ENCODE assay signal across 7 mouse cellular contexts in the genomic region with DNA sequence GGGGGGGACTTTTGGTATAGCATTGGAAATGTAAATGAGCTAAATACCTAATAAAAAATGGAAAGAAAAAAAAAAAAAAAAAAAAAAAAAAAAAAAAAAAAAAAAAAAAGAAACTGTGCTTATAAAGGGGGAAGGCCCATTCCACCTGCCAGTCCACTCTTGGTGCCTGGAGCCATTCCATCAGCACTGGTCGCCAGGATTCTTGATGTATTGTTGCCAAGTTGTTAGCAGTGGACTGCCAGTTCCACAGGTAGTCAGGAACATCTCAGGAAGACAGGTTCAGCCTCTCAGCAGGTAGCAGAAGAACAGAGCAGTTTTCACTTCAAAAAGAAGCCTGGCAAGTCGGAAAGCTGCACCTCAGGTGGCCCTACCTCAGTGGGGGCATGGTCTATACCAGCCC.
DNase-seq lines count a peak whose midpoint lies in the region.

No protein-coding gene starts in this region.

- peak; percentile 8 for DNase-seq in R1 (ENCODE audit: low read depth, low spot score)
- peak; percentile 14 for DNase-seq in cerebellum, adult 11 months
- peak; percentile 23 to 31 for DNase-seq in cerebellum, adult 18-20 months
- DNase-seq in cerebellum, adult 8-10 months = peak; percentile 12
- DNase-seq in cerebellum, adult 9-11 months = peak; percentile 53
- peak; percentile 12 to 52 for DNase-seq in cerebellum, postnatal 14 days
- peak; percentile 31 to 47 for DNase-seq in cerebellum, postnatal 36 days

Comparison
In these comparisons a context has a peak if more than half of its experiments do, and no peak if none do; other contexts are left out.
1. Peak in every context shown above with its lines: DNase-seq.